Mouse (Mus musculus) intestine, embryonic 15.5 days (tissue): ENCODE measurements around the gene Grid2ip. TPM values are rescaled to one million over a fixed set of nuclear protein-coding genes. Genes with fewer than 3 reads are reported as not detected.

ENCODE experiments used
- ATAC-seq: fragments of 200-750 bp; cut with Nextera tagmentation; 2 replicates; pipeline ENCODE4 v1.8.0; 2017; ENCODE audit warnings: moderate TSS enrichment, moderate library complexity
- H3K27ac ChIP-seq: fragments of 300-500 bp; sonication (generic); 2 replicates; pipeline ENCODE4 v1.5.1; 2015; ENCODE audit warnings: mild to moderate bottlenecking, inconsistent platforms
- H3K27me3 ChIP-seq: fragments of 300-500 bp; sonication (generic); replicated peaks from 2 replicates; pipeline ENCODE4 v1.6.1; 2015; ENCODE audit warnings: inconsistent platforms
- H3K36me3 ChIP-seq: fragments of 300-500 bp; sonication (generic); 2 replicates; pipeline ENCODE4 v1.6.1; 2015; ENCODE audit warnings: inconsistent platforms
- H3K4me1 ChIP-seq: fragments of 300-500 bp; sonication (generic); replicated peaks from 2 replicates; pipeline ENCODE4 v1.6.1; 2015; ENCODE audit warnings: inconsistent platforms
- H3K4me2 ChIP-seq: fragments of 300-500 bp; sonication (generic); replicated peaks from 2 replicates; pipeline ENCODE4 v1.6.1; 2015; ENCODE audit warnings: mild to moderate bottlenecking, inconsistent platforms
- H3K4me3 ChIP-seq: fragments of 300-500 bp; sonication (generic); replicated peaks from 2 replicates; pipeline ENCODE4 v1.5.1; 2015; ENCODE audit warnings: inconsistent platforms
- H3K9ac ChIP-seq: fragments of 300-500 bp; sonication (generic); 2 replicates; pipeline ENCODE4 v1.6.1; 2015; ENCODE audit warnings: inconsistent platforms
- H3K9me3 ChIP-seq: fragments of 300-500 bp; sonication (generic); 2 replicates; pipeline ENCODE4 v1.6.1; 2016; ENCODE audit warnings: inconsistent platforms
- WGBS: fragments of 180-500 bp; shearing (Covaris S2); methylation state at CpG from one replicate; pipeline ENCODE4 v1.1.7; 2015; 5-methylcytosine and 5-hydroxymethylcytosine counted together
- polyA plus RNA-seq: library from polyadenylated mRNA; unstranded; fragments of >200 nt; fragmentation: Nextera tagmentation; extraction: Ambion mirVana; gene quantifications from 2 replicates; pipeline ENCODE4 v1.2.1, GENCODE M21; 2015

Gene Grid2ip
- polyA plus RNA-seq, 1 experiment from 2014 or later, result 0.11 TPM

GRCm38 (mm10) chr5:143403221-143404147 lies 46.3 kb downstream of the Grid2ip start, which contains the start of gene Kdelr2:
Gene Kdelr2 (plus strand): TSS chr5:143403838.
- Histone ChIP-seq H3K4me2 (peak within 1 kb of the TSS; percentile 67), H3K9ac (peak within 1 kb of the TSS; percentile 93), H3K9me3 (no peaks in the 10 kb centered on the region), H3K27me3 (no peaks in the 10 kb centered on the region), H3K27ac (peak within 1 kb of the TSS; percentile 90), H3K4me1 (peaks cover 16% of the 10 kb centered on the region), H3K4me3 (peak within 1 kb of the TSS; percentile 72), H3K36me3 (no peaks in the 10 kb centered on the region; the same call in 1 of the 2 replicates)
- peak; percentile 91 for ATAC-seq
- WGBS, result under 1% methylated on average over 72 of the region's 72 CpGs

- Histone ChIP-seq H3K27ac (peak overlapping the region; percentile 90), H3K36me3 (no peaks in the 10 kb centered on the region; the same call in 1 of the 2 replicates), H3K9ac (peak overlapping the region; percentile 93), H3K4me2 (peak overlapping the region; percentile 67), H3K4me1 (peaks cover 16% of the 10 kb centered on the region), H3K4me3 (peak overlapping the region; percentile 72), H3K27me3 (no peaks in the 10 kb centered on the region), H3K9me3 (no peaks in the 10 kb centered on the region)
- peak; percentile 7 for ATAC-seq
- 3% methylated on average over 34 of the region's 34 CpGs for WGBS
Measured at GRCm38 (mm10) chr5:143404148-143404930, 47.2 kb downstream of the Grid2ip start.

- Histone ChIP-seq H3K4me3 (no peak overlapping the region; the same call in 1 of the 2 replicates), H3K36me3 (no peaks in the 10 kb centered on the region; the same call in 1 of the 2 replicates), H3K9me3 (no peaks in the 10 kb centered on the region), H3K27ac (no peak overlapping the region), H3K4me1 (peaks cover 16% of the 10 kb centered on the region), H3K4me2 (peak overlapping the region; percentile 67), H3K9ac (no peak overlapping the region), H3K27me3 (no peaks in the 10 kb centered on the region)
- WGBS, result 82% methylated on average over 9 of the region's 9 CpGs
- no peak for ATAC-seq
Measured at GRCm38 (mm10) chr5:143405200-143405599, 48.1 kb downstream of the Grid2ip start.

- Histone ChIP-seq H3K4me2 (no peak overlapping the region), H3K4me1 (peaks cover 13% of the 10 kb centered on the region), H3K27me3 (no peaks in the 10 kb centered on the region), H3K4me3 (no peak overlapping the region), H3K36me3 (no peaks in the 10 kb centered on the region; the same call in 1 of the 2 replicates), H3K9me3 (no peaks in the 10 kb centered on the region), H3K9ac (no peak overlapping the region), H3K27ac (no peak overlapping the region)
- no peak for ATAC-seq
- WGBS, result 94% methylated on average over 9 of the region's 9 CpGs
Measured at GRCm38 (mm10) chr5:143406548-143406947, 49.4 kb downstream of the Grid2ip start.

- peaks cover 6% of the 10 kb centered on the region for H3K4me1 ChIP-seq
- H3K4me2 ChIP-seq, result no peak overlapping the region
- H3K9me3 ChIP-seq, result no peaks in the 10 kb centered on the region
- no peaks in the 10 kb centered on the region for H3K27me3 ChIP-seq
- H3K27ac ChIP-seq, result no peak overlapping the region
- 55% methylated on average over 3 of the region's 3 CpGs for WGBS
- H3K4me3 ChIP-seq, result no peak overlapping the region
- no peak overlapping the region for H3K9ac ChIP-seq
- ATAC-seq, result no peak
- peaks cover 12% of the 10 kb centered on the region; the same call in 1 of the 2 replicates for H3K36me3 ChIP-seq
Measured at GRCm38 (mm10) chr5:143409239-143409638, 52.1 kb downstream of the Grid2ip start.

- Histone ChIP-seq H3K4me2 (no peak overlapping the region), H3K27me3 (no peaks in the 10 kb centered on the region), H3K27ac (no peak overlapping the region), H3K4me1 (no peaks in the 10 kb centered on the region; the same call in none of the 2 replicates), H3K4me3 (no peak overlapping the region), H3K9ac (no peak overlapping the region), H3K9me3 (no peaks in the 10 kb centered on the region), H3K36me3 (peaks cover 22% of the 10 kb centered on the region)
- 85% methylated on average over 4 of the region's 4 CpGs for WGBS
- ATAC-seq, result no peak
Measured at GRCm38 (mm10) chr5:143410841-143411395, 53.8 kb downstream of the Grid2ip start.

- WGBS, result 73% methylated on average over 4 of the region's 4 CpGs
- Histone ChIP-seq H3K36me3 (peaks cover 52% of the 10 kb centered on the region), H3K9me3 (no peaks in the 10 kb centered on the region)
Measured at GRCm38 (mm10) chr5:143421484-143421883, 64.3 kb downstream of the Grid2ip start.

GRCm38 (mm10) chr5:143422990-143423389 lies 65.9 kb downstream of the Grid2ip start:
- Histone ChIP-seq H3K9ac (no peak overlapping the region), H3K27me3 (no peaks in the 10 kb centered on the region), H3K4me2 (no peak overlapping the region), H3K9me3 (no peaks in the 10 kb centered on the region), H3K4me1 (no peaks in the 10 kb centered on the region), H3K27ac (no peak overlapping the region), H3K36me3 (peaks cover 39% of the 10 kb centered on the region), H3K4me3 (no peak overlapping the region)
- no peak for ATAC-seq
- WGBS, result 76% methylated on average over 4 of the region's 4 CpGs

More at GRCm38 (mm10) chr5:143421484-143421883, 64.3 kb downstream of the Grid2ip start:
- ATAC-seq, result no peak
- Histone ChIP-seq H3K4me2 (no peak overlapping the region), H3K9ac (no peak overlapping the region), H3K4me1 (no peaks in the 10 kb centered on the region), H3K4me3 (no peak overlapping the region), H3K27me3 (no peaks in the 10 kb centered on the region), H3K27ac (no peak overlapping the region)

GRCm38 (mm10) chr5:143423899-143424519 lies 66.9 kb downstream of the Grid2ip start:
- H3K4me2 ChIP-seq, result no peak overlapping the region
- H3K27ac ChIP-seq, result no peak overlapping the region
- H3K4me1 ChIP-seq, result no peaks in the 10 kb centered on the region
- no peaks in the 10 kb centered on the region for H3K9me3 ChIP-seq
- H3K27me3 ChIP-seq, result no peaks in the 10 kb centered on the region
- ATAC-seq, result peak; percentile 75; the same call in 1 of the 2 replicates
- H3K9ac ChIP-seq, result no peak overlapping the region
- H3K4me3 ChIP-seq, result no peak overlapping the region
- 25% methylated on average over 6 of the region's 6 CpGs for WGBS
- H3K36me3 ChIP-seq, result peaks cover 33% of the 10 kb centered on the region

GRCm38 (mm10) chr5:143434421-143434820 lies 77.3 kb downstream of the Grid2ip start:
- no peak overlapping the region for H3K27ac ChIP-seq
- peak; percentile 61; the same call in 1 of the 2 replicates for ATAC-seq

GRCm38 (mm10) chr5:143441298-143441697 lies 84.2 kb downstream of the Grid2ip start:
- Histone ChIP-seq H3K4me1 (no peaks in the 10 kb centered on the region), H3K4me2 (no peak overlapping the region), H3K9me3 (no peaks in the 10 kb centered on the region), H3K27ac (no peak overlapping the region), H3K36me3 (no peaks in the 10 kb centered on the region), H3K4me3 (no peak overlapping the region), H3K27me3 (no peaks in the 10 kb centered on the region), H3K9ac (no peak overlapping the region)
- ATAC-seq, result peak; percentile 82
- 59% methylated on average over 3 of the region's 3 CpGs for WGBS

More at GRCm38 (mm10) chr5:143434421-143434820, 77.3 kb downstream of the Grid2ip start:
- H3K9me3 ChIP-seq, result no peaks in the 10 kb centered on the region
- WGBS, result 3% methylated on average over 4 of the region's 4 CpGs
- no peak overlapping the region for H3K9ac ChIP-seq
- no peaks in the 10 kb centered on the region for H3K36me3 ChIP-seq
- H3K27me3 ChIP-seq, result no peaks in the 10 kb centered on the region
- H3K4me1 ChIP-seq, result no peaks in the 10 kb centered on the region
- H3K4me3 ChIP-seq, result no peak overlapping the region
- no peak overlapping the region for H3K4me2 ChIP-seq
